Mouse (Mus musculus): ENCODE results near the gene Msx3.

The Msx3 gene

GRCm38 (mm10) chr7:140057413-140058407, 8.8 kb upstream of the Msx3 start:
- peak; percentile 39 to 66 for DNase-seq

DNA sequence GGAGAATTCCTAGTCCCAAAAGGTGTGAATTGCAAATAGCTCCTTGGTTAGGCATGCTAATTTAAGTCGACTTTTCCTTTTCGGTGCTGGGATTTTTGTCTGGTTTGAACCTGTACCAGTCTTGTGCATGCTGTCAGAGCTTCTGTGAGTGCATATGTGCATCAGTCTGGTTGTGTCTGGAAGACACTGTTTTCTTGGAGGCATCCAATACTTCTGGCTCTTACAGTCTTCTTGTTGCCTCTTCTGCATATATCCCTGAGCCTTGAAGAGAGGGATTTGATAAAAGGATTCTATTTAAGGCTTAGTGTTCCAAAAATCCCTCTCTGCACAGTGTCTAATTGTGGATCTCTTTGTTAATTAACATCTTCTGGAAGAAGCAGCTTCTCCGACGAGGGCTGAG, 5.2 kb upstream of the Msx3 start:
- no peak for DNase-seq

DNA sequence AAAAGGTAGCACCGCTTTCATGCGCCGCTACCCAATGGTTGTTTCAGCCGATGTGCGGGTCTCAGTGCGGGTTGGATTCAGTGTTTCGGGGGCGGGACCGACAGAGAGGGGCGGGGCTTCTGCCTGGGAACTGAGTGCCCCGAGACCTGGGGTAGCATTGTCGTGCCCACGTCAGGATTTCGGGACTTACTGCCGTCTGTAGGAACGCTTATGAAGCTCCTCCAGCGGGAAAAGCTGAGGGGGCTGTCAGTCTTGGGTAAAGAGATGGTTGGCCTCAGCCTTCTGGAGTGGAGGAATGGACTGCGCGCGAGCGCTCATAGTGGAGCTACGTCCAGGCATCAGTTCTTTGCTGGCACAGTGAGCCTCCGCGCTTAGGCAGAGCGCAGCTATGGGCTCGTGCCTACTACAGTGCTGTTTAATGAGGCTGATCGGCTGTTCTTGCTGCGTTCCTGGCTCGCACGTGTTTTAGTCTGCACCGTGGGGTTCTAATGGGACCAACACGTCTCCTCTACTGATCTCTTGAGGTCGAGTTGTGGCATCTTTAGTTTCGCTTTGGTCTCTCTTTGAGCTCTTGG, 313 bp upstream of the Msx3 start:
- DNase-seq: peak in 1 of 2 experiments; percentile 45

DNA sequence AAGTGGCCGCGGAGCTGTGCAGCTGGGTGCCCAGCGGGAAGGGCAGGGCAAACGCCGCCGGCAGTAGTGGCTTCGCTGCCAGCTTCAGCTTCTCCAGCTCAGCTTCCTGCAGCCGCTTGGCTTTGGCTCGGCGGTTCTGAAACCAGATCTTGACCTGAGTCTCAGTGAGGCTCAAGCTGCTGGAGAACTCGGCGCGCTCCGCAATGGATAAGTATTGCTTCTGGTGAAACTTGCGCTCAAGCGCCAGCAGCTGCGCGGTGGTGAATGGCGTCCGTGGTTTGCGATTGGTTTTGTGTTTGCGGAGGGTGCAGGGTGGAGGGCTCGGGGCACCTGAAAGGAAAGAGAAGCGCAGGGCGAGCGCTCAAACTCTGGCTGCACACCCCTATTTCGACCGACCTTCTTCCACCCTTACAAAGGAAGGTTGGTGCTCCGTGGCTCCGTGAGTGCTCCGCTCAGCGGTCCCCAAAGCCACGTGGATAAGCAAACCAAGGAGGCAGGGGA, 1.0 kb downstream of the Msx3 start:
- DNase-seq: no peak

GRCm38 (mm10) chr7:140045546-140045945, 3.3 kb downstream of the Msx3 start:
- no peak for DNase-seq

GRCm38 (mm10) chr7:140042728-140043127, 6.2 kb downstream of the Msx3 start:
- no peak for DNase-seq

DNA sequence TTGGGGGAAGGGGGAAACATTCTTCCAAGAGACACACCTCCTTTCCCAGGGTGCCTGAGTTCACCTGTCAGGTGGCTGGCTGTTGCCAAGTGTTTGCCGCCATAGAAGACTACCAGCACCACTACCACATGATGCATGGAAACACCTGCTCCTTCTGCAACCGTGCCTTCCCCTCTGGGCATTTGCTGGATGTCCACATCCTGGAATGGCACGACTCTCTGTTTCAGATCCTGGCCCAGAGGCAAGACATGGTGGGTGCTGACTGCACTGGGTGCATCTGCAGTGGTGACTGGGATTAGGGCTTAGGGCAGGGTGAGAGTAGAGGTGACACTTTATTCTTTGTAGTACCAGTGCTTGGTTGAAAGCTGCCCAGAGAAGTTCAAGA, 11.7 kb downstream of the Msx3 start:
- DNase-seq: no peak

- DNase-seq: peak; percentile 98 to 99
Observed at GRCm38 (mm10) chr7:140036281-140037170, 12.4 kb downstream of the Msx3 start, which contains the start of the genes Zfp511 and Tubgcp2. TSS of gene Zfp511 (plus strand) at chr7:140036391. TSS of gene Tubgcp2 (minus strand) at chr7:140036669.

- no peak for DNase-seq
Observed at GRCm38 (mm10) chr7:140035456-140035855, 13.4 kb downstream of the Msx3 start.

DNA sequence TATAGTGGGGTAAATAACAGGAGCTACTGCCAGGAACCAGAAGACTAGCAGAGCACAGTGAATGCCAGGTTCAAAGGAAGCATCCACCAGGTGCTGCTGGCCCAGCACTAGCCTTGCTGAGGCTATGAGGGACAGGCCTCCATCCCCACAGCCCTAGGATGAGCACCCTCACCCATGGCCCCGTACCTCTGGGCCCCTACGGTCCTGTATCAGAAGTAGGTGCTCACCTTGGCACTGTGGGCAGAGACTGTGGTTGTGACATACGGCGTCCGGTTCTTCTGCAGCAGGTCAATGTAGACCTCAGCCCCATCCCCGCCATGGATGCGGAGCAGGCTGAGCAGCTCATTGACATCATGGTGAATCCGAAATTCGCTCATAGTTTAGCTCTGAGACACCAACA, 15.5 kb downstream of the Msx3 start:
- DNase-seq: no peak

DNA sequence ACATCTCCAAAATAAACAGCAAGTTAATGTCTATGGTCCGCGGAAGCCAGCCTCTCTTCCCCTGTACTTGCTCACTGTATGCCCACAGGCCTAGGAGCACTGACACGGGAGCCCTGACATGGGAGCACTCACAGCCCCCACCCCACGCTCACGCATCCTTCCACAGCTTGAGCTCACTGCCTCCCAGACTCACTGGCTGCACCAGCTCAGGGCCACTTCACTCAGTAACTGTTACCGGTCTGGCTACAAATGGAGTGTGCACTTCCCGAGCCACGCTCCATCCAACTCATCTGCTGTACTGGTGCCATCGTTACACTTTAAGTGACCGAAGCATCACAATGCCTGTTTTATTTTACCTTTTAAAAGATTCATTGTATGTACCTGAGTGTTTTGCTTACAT, 16.5 kb downstream of the Msx3 start:
- no peak for DNase-seq

GRCm38 (mm10) chr7:140031771-140032170, 17.1 kb downstream of the Msx3 start:
- DNase-seq: no peak

GRCm38 (mm10) chr7:140011336-140011735, 37.6 kb downstream of the Msx3 start:
- no peak for DNase-seq

DNA sequence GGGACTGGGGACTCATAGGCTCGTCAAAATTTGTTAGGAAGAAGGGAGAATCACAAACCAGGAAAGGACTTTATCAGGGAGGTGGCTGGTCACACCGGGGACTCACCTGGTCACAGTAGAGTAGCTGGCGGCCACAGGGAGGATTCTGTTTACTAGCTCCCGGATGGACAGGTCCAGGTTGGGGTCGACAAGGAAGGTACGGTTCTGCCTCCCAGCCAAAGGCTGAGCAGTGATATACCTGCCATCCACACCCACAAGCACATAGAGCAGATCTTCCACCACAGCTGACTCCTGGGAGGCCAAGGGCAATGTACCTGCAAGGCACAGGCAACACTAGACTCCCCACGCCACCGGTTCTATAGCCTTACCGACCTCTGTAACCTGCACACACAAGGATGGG, 41.1 kb downstream of the Msx3 start:
- DNase-seq: no peak

GRCm38 (mm10) chr7:140006861-140007611, 41.9 kb downstream of the Msx3 start:
- DNase-seq: no peak

- no peak for DNase-seq
Observed at GRCm38 (mm10) chr7:140004666-140005065, 44.2 kb downstream of the Msx3 start.

GRCm38 (mm10) chr7:140001086-140001740, 47.7 kb downstream of the Msx3 start:
- DNase-seq: no peak

DNA sequence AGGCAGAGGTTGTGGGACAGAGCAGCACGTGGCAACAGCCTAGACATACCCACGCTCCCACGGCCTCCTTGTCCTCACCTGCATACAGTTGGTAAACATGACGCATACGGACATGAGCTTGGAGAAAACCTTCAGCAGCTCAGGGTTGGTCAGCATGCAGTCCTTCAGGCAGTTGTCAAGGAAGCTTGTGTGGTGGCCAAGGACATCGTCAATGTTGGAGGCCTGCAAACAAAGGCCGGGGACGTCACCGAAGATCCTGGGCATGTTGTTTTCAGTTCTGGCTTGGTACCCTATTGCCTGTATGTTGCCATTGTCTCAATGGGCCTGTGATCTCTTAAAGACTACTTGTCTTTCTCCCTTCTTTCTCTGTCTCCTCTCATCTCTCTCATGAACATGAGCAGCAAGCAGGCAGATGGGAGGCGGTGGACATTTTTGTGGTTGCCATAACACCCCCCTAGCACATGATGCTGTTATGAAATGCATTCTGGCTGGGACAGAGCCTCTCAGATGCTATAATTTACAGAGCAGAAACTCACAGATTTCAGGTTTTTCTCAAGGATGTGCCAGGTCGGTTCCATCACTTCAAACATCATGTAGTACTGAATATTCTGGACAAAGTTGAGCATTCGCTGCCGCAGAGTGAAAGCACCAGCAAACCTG, 50.1 kb downstream of the Msx3 start:
- DNase-seq: no peak
